Mouse (Mus musculus): Measurements from ENCODE around the gene Pla1a.

The Pla1a gene

DNA sequence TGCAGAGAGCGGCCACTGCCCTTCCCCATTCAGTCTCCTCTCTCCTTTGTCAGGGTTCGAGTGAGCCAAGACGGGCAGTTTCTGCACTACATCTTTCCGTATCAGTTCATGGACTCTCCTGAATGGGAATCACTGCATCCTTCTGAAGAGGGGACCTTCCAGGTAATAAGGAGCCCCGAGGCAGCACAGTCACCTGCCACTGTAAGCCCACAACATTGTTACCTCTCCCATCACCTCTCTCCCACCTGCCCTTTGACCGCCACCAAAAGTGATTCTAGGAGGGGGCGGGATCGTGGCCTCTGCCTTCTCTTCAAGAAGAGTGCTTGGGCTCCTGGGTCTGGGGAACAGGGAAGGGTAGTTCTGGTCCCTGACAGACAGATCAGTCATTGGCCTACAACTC lies 63.5 kb downstream of the Pla1a start:
- DNase-seq (ENCODE audit: low read depth, low spot score) = no peak

GRCm38 (mm10) chr16:38369000-38369399 lies 63.9 kb downstream of the Pla1a start:
- DNase-seq (ENCODE audit: low read depth, low spot score) = no peak

GRCm38 (mm10) chr16:38368336-38368735 lies 64.6 kb downstream of the Pla1a start:
- no peak for DNase-seq (ENCODE audit: low read depth, low spot score)

DNA sequence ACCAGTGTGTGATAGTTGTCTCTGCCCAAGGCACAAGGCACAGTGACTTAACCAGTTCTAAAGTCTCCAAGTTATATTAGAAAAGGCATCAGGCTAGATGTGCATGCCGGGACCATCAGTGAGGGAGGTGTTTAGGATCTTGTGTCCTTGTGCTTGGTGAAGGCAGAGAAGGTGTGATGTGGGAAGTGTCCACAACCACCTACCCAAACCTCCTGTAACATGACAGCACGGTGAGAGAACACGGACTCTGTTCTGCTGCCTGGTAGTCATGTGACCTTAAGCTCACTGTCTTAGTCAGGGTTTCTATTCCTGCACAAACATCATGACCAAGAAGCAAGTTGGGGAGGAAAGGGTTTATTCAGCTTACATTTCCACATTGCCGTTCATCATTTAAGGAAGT lies 66.7 kb downstream of the Pla1a start:
- DNase-seq (ENCODE audit: low read depth, low spot score) = no peak

- no peak for DNase-seq (ENCODE audit: low read depth, low spot score)
Observed at GRCm38 (mm10) chr16:38365390-38365789, 67.6 kb downstream of the Pla1a start.

DNA sequence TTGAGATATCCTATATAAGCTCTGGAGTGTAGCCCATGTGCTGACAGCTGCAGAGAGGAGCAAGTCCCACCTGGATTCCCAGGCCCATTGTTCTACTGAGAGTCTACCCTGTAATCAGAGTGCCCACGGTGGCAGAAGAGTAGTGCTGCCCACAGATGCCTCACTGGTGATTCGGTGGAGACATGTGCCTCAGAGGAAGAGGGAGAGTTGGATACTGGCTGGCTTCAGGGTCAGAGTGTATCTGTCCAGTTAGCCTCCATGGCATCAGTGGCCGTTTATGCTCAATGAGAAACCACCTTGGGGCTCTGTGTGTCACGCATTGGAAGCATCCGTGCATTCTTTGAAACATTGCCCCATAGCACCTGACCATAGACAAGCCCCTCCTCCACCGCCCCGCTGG lies 69.3 kb downstream of the Pla1a start:
- no peak for DNase-seq (ENCODE audit: low read depth, low spot score)

GRCm38 (mm10) chr16:38363256-38363595 lies 69.7 kb downstream of the Pla1a start:
- DNase-seq (ENCODE audit: low read depth, low spot score) = no peak

- no peak for DNase-seq (ENCODE audit: low read depth, low spot score)
Observed at GRCm38 (mm10) chr16:38362493-38363255, 70.3 kb downstream of the Pla1a start.

- no peak for DNase-seq (ENCODE audit: low read depth, low spot score)
Observed at GRCm38 (mm10) chr16:38361933-38362332, 71.0 kb downstream of the Pla1a start, which contains the start of gene Popdc2. Popdc2 (plus strand) TSS chr16:38362209.

- DNase-seq (ENCODE audit: low read depth, low spot score) = no peak
Observed at GRCm38 (mm10) chr16:38360317-38360716, 72.6 kb downstream of the Pla1a start.

GRCm38 (mm10) chr16:38359857-38360256 lies 73.1 kb downstream of the Pla1a start:
- DNase-seq (ENCODE audit: low read depth, low spot score) = no peak

DNA sequence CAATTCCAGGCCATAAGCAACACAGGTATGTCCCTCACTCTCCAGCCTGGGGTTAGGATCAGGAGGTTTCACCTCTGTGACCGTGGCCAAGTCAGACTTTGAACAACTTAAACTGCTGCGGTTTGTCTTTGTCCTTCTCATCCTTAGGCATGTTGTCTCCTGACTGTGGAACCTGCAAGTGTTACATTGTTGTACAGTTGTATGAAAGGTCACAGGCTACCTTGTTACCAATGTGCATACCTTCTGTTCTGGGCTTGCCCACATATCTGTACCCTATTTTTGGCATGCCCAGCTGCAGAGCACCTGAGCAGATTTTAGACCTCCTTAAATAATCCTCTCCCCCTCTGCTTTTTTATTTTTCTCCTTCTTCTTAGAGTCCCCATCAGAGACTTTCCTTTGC lies 73.7 kb downstream of the Pla1a start:
- DNase-seq (ENCODE audit: low read depth, low spot score) = no peak

DNA sequence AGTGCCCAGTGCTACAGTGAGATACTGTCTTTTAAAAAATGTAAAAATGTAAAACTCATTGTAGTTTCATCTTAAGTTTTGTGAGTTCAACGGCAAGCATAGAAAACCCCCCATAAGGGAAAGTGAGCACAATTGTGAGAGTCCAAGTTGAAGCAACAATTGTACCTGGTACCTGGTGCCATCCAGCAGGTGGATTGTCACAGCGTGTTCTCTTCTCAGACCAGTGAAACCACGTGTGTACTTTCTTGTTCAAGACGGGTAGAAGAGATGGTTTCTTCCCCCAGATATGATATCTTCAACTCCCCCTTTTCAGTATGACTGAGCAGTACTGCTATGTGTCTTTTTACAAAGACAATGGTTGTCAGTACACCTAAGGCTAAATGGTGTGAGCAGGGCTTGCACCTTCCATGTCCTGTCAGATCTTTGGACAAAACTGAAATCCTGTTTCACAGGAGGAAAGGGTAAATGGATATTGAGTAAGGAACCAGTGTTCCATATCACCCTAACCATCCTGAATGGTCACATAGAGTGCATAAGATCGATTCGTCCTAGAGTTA lies 74.6 kb downstream of the Pla1a start:
- DNase-seq (ENCODE audit: low read depth, low spot score) = no peak

GRCm38 (mm10) chr16:38354185-38354913 lies 78.6 kb downstream of the Pla1a start:
- DNase-seq (ENCODE audit: low read depth, low spot score) = no peak

- no peak for DNase-seq (ENCODE audit: low read depth, low spot score)
Observed at GRCm38 (mm10) chr16:38353642-38354041, 79.3 kb downstream of the Pla1a start.

GRCm38 (mm10) chr16:38352851-38353250 lies 80.1 kb downstream of the Pla1a start:
- no peak for DNase-seq (ENCODE audit: low read depth, low spot score)

- DNase-seq (ENCODE audit: low read depth, low spot score) = no peak
Observed at GRCm38 (mm10) chr16:38352031-38352430, 80.9 kb downstream of the Pla1a start.

- DNase-seq (ENCODE audit: low read depth, low spot score) = no peak
Observed at GRCm38 (mm10) chr16:38350939-38351338, 82.0 kb downstream of the Pla1a start.

DNA sequence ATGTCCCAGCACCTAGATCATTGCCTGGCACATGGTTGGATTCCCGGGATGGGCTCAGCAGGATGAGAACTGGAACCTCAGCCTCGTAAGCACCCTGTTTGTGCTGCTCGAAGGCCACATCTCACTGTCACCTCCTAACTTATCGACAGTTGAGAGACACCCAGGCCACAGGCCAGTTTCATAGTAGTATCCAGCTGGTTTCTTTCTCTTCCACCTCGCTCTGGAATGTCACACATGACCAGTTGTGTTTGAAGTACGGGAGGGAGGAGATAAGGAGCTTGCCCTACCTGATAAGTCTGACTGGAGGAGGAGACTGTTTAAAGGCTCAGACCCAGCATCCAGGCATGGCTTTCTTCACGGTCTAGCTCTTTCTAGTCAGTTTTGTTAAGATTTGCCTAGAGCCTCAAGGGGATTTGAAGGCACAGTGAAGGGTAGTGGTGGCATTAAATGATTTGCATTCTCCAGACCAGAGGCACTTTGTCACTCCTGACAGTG lies 82.5 kb downstream of the Pla1a start:
- DNase-seq (ENCODE audit: low read depth, low spot score) = no peak

- DNase-seq (ENCODE audit: low read depth, low spot score) = no peak
Observed at GRCm38 (mm10) chr16:38349881-38350280, 83.1 kb downstream of the Pla1a start.

- DNase-seq (ENCODE audit: low read depth, low spot score) = no peak
Observed at GRCm38 (mm10) chr16:38348217-38348761, 84.7 kb downstream of the Pla1a start.

GRCm38 (mm10) chr16:38347588-38347987 lies 85.4 kb downstream of the Pla1a start:
- DNase-seq (ENCODE audit: low read depth, low spot score) = no peak
